Mouse (Mus musculus) naive thymus-derived CD4-positive, alpha-beta T cell, adult 2 months (primary cell): Measurements from ENCODE around the gene Ube3a.

Source experiments
- DNase-seq: peaks from one replicate; pipeline ENCODE4 v3.0.0-alpha.2; 2011; ENCODE audit warnings: low read depth

The Ube3a gene

DNA sequence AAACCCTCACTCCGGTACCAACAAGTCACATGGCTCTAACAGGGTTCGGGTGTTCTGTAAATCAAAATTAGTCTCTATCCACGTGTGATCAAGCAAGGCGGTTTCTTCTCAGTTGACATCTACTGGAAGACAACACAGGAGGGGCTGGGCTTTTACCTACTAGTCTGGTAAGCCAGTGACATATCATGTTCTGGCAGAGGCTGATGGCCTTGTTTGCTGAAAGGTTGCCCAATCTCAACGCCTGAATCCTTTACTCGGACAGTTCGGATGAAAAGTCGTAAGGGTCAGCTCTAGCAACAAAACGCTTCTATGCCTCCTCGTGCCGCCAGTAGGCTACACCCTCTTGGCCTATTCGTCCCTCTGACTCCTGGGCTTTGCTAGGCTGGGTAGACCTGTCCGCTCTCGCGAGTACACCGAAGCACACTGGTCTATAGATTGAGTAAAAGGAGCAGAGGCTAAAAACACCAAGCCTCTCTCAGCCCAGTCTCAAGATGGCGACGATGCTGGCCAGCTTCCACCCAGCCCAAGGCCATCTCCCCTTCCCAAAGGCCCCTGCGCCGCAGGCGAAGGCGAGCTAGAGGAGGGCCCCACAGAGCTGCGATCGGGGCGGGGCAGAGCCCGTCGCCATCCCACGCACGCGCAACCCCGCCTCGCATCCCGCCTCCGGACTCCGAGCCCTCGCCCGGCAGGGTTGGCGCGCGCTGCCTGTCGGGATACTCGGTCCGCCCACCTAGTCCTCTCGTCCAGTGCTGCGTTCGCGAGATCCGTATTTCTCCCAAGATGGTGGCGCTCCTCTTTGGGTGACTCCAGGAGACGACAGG, at the start of gene Ube3a:
Gene Ube3a (plus strand): TSS at position 706 of the 821 bp plus-strand sequence.
- peak; percentile 97 for DNase-seq

DNA sequence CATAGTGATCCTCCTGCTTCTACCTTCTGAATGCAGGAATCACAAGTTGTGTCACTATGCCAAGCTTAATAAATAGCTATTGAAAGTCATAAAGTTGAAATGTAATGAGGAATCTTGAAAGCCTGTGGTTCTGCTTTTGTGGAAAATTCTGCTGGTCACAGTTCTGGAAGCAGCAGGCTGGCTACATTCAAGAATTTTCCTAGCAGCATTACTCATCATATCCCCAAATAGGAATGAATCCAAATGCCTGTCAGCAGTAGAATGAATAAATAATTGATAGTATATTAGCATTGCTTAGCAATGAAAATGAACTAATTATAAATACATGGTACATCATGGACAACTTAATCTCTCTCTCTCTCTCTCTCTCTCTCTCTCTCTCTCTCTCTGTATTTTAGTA, 35.7 kb upstream of the Ube3a start:
- DNase-seq, result no peak

DNA sequence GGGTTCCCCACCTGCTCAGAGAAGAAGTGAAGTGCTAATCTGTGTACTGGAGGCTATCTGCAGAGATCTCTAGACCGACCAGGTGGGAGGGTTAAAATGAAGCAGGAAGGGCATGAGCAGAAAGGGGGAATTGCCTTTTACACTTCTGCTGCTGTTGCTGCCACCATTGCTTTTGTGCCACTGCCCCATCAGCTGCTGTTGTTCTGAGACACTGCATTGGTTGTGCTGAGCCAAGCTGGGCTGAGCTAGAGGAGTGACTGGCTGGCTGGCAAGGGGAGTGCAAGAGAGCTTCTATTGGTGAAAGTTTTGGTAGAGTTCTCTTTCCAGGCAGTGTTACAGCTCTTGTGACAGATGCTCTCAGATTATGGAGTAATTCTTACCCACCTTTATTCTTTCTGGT, 13.6 kb upstream of the Ube3a start:
- no peak for DNase-seq

DNA sequence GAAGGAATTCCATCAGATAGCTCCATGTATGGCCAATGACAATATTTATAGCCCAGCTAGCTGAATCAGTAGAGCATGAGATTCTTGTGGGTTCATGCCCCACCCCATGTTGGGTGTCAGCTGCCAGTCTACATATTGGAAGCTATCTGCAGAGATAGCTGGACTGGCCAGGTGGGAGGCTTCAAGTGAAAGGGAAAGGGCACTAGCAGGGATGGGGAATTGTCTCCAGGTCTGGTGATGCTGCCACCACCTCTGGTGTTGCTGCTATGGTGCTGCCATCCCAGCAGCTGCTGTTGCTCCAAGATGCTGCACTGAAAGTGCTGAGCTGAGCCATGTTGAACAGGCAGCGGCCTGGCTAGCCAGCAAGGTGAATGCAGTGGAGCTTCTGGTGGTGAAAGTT, 7.3 kb upstream of the Ube3a start:
- no peak for DNase-seq

DNA sequence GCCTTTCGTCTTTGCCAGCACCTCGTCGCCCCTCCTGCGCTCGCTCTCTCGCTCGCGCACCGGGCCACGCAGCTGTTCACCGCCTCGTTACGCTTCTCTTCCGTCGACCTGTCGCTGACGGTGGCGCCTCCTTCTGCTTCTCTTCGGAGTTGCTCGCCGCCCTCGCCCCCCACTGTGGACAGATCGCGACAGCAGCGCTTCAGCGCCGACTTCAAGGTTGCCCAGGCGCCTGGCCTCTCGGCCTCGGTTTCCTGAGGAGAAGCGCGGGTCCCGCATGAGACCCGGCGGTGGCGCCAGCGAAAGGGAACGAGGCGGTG, 274 bp downstream of the Ube3a start:
- no peak for DNase-seq

DNA sequence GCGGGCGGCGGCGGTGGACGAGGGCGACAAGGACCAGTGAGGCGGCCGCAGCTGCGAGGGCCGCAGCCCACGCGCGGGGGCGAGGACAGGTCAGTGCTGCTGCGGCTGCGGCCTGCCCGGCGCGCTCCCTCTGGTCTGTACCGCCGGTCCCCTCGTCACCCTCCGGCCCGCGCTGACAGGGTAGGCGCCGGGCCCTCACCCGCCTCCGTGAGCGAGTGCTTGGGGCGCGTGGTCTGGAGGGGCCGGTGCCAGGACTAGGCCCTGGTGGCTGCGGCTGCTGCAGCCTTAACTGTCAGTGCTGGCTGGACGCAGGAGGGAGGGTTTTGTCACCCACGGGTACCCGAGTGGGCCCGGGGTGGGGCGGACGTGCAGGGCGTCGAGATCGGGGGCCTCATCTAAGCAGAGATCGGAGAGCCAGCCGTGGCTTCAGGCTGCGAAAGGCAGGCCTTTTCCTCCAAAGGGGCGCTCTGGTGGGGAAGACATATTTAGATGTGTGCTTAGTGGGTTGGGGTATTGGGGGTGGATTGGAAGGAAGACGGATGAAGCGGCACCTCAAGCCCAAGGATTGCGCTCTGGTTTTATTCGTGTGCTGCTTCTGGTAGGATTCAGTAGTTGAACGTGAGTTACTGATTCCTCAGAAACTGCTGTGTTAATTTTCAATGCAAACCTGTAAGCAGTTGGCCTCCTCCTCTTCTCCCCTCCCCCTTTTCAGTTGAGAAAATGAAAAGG, 797 bp downstream of the Ube3a start:
- DNase-seq, result peak; percentile 71

DNA sequence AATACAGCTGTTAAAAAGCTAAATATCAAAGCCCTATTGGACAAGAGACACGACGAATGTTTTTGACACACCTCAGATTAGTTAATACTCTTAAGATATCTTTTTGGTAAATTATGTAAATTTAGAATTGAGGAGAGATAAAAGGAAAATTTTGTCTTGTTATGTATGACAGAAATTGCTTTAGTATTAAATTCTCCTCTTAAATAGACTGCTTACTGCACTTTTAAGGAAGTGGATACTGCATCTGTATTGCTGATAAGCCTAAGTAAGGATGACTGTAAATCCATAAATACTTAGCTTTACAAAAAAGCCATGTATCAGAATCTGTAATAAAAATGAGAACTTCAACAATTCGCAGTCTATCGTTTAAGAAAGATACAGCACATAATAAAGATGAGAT, 1.8 kb downstream of the Ube3a start:
- DNase-seq, result peak; percentile 18

DNA sequence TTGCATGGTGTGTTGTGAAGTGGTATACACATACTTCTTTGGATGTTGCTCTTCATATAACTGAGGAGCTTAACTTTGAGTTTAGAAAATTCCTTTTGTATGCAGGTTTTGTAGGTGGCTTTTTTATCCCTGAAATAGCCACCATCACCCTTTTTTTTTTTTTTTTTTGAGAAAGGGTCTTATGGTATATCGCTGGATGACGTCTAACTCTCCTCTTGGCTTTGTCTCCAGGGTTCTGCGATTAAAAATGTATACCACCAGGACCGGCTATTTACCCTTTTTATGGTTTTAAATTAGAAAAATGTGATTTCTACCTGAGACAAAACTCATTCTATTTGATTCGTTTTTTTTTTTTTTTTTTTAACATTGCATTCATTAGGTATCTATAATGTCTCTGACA, 2.2 kb downstream of the Ube3a start:
- no peak for DNase-seq

GRCm38 (mm10) chr7:59231960-59232359, 3.4 kb downstream of the Ube3a start:
- DNase-seq, result no peak

- DNase-seq, result no peak
Observed at GRCm38 (mm10) chr7:59234773-59235401, 6.3 kb downstream of the Ube3a start.

DNA sequence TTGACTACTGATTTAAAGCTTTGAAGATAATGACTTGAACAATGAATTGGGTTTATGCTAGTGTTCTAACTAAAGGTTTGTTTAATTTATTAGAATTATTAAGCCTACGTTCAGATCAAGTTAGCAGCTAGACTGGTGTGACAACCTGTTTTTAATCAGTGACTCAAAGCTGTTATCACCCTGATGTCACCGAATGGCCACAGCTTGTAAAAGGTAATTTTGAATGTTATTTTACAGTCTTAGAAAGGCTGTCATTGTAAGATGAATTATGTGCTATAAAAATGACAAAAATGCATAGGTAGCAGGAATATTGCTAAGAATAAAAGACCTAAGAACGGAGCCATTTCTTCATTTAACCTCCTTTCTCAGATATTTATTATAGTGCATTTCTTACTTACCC, 14.7 kb downstream of the Ube3a start:
- DNase-seq, result no peak

- DNase-seq, result peak; percentile 44
Observed at GRCm38 (mm10) chr7:59245541-59245940, 17.0 kb downstream of the Ube3a start.

DNA sequence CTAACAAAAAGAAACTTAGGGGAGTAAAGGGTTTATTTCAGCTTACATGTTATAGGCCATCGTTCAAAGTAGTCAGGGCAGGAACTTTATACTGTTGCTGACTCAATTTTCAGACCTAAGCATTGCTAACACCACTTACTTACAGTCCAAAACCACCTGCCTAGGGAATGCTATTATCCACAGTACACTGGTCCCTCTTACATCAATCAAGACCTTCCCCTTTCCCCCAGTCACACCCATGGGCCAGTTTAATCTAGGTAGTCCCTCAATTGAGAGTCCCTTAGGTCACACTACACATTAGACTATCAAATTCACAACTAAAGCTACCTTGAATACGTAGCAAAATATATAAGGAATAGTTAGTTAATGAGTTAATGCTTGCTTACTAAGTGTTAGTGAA, 24.8 kb downstream of the Ube3a start:
- no peak for DNase-seq

GRCm38 (mm10) chr7:59265538-59265937, 37.0 kb downstream of the Ube3a start:
- DNase-seq, result no peak

- DNase-seq, result no peak
Observed at GRCm38 (mm10) chr7:59271775-59272174, 43.2 kb downstream of the Ube3a start.

- no peak for DNase-seq
Observed at GRCm38 (mm10) chr7:59312576-59312975, 84.0 kb downstream of the Ube3a start.

GRCm38 (mm10) chr7:59322759-59323158, 94.2 kb downstream of the Ube3a start:
- no peak for DNase-seq
